Mouse (Mus musculus): Measurements from ENCODE around the gene Ksr1. TPM values are rescaled to one million over a fixed set of nuclear protein-coding genes. Genes with fewer than 3 reads are reported as not detected.

Ksr1 gene
- polyA plus RNA-seq, 1 experiment: 4.8 TPM

DNA sequence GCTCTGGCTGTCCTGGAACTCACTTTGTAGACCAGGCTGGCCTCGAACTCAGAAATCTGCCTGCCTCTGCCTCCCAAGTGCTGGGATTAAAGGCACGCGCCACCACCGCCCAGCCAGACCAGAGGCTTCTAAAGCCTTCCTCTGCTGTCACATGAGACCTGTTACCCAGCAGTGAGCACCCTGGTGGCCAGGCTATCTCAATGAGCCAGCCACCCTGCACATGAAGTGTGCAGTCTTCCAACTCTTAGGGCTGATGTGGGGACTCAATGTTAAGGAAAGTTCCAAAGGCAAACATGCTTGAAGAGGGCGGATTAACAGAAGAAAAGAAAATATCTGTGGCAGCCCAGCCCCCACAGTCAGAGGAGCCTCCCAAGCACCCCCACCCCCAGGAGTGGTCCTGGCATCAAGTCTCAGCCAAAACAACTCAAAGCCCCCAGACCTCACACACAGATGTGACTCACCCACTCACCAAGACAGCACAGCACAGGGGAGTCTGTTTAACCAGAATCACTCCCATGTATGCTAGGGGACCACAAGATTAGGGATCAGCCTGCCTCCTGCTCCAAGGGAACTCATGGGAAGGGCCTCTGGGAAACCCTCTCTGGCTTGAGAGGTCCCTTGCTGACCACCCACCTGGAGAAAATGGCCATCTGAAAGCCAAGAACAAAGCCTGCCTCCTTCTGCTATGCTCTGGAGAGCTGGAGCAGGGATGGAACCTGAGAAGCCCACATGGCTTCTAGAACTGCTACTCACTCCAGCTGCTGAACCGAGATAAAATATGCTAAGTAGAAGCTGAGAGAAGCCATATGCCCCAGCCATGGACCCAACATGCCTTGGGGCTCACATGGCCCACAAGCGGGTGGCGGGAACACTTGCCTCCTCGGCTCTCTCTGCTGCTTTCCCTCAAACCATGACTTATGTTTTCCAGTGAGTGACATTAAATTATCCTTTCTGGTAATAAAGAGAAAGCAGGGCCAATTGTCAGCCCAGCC is 91.8 kb downstream of the Ksr1 start:
- H3K4me3 ChIP-seq (ENCODE audit: insufficient read depth, poor library complexity, severe bottlenecking): no peak overlapping the region
- no peaks in the 10 kb centered on the region for H3K79me3 ChIP-seq (ENCODE audit: low read depth)
- no peaks in the 10 kb centered on the region for H3K27me3 ChIP-seq (ENCODE audit: control insufficient read depth, insufficient read depth, insufficient read length)
- no peak for TF ChIP-seq MYOD1 (IDR thresholded peaks at IDR 0.05; ENCODE audit: control insufficient read depth, insufficient read length, low read depth)
- no peak for TF ChIP-seq USF1 (IDR thresholded peaks at IDR 0.05; ENCODE audit: low read depth)
- TF ChIP-seq CTCF (IDR thresholded peaks at IDR 0.05; ENCODE audit: control insufficient read depth, insufficient read depth, insufficient read length): no peak
- no peak for TF ChIP-seq MAX (IDR thresholded peaks at IDR 0.05)
- no peak for TF ChIP-seq CEBPB (IDR thresholded peaks at IDR 0.05; ENCODE audit: low read depth)
- TF ChIP-seq FOSL1 (IDR thresholded peaks at IDR 0.05; ENCODE audit: insufficient read depth, low read length, poor library complexity, severe bottlenecking): no peak
- no peak for TF ChIP-seq MYOG (IDR thresholded peaks at IDR 0.05; ENCODE audit: control insufficient read depth, extremely low read depth, insufficient read length)
- no peak overlapping the region for H3ac ChIP-seq (ENCODE audit: control insufficient read depth, insufficient read length, low read depth)
- H3K36me3 ChIP-seq (ENCODE audit: control insufficient read depth, insufficient read depth): peaks cover 5% of the 10 kb centered on the region
- H3K79me2 ChIP-seq (ENCODE audit: control insufficient read depth, insufficient read depth): no peaks in the 10 kb centered on the region

DNA sequence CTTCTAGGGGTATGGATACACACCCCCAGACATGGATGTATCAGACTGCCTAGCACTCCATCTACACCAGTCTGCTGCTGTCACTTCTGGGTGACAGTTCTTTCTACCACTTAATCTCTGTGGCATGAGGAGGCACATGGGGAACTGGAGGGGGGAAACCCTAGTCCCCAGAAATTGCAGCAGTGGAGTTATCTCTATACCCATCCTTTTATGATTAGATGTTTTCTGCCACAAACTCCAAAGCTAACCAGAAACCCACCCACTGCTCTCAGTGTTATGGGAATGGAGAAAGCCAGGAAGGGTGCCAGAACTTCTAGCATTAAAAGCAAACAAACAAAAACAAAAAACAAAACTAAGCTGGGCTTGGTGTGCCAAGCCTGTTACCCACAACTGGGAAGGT is 92.8 kb downstream of the Ksr1 start:
- no peak overlapping the region for H3K4me3 ChIP-seq (ENCODE audit: insufficient read depth, poor library complexity, severe bottlenecking)
- H3K27me3 ChIP-seq (ENCODE audit: control insufficient read depth, insufficient read depth, insufficient read length): no peaks in the 10 kb centered on the region
- H3K36me3 ChIP-seq (ENCODE audit: control insufficient read depth, insufficient read depth): peaks cover 5% of the 10 kb centered on the region
- H3K79me2 ChIP-seq (ENCODE audit: control insufficient read depth, insufficient read depth): no peaks in the 10 kb centered on the region
- TF ChIP-seq FOSL1 (IDR thresholded peaks at IDR 0.05; ENCODE audit: insufficient read depth, low read length, poor library complexity, severe bottlenecking): no peak
- H3ac ChIP-seq (ENCODE audit: control insufficient read depth, insufficient read length, low read depth): no peak overlapping the region
- H3K79me3 ChIP-seq (ENCODE audit: low read depth): no peaks in the 10 kb centered on the region

DNA sequence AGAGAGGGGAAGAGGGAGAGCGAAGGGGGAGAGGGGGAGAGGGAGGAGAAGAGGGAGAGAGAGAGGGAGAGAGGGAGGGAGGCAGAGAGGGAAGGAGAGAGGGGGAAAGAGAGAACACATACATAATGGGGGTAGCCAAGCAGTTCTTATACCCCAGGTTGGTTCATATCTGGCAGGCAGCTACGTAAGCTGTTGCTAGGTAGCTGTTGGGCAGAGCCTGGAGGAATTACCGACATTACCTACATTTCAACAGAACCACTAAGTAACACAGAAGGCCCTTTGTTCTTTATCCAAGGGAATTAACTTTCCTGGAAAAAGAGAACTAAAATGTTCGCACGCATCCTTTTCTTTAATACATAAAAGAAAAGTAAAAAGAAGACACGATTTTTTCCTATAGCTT is 93.4 kb downstream of the Ksr1 start:
- TF ChIP-seq CEBPB (IDR thresholded peaks at IDR 0.05; ENCODE audit: low read depth) (no peak), MAX (IDR thresholded peaks at IDR 0.05) (no peak), USF1 (IDR thresholded peaks at IDR 0.05; ENCODE audit: low read depth) (no peak), CTCF (IDR thresholded peaks at IDR 0.05; ENCODE audit: control insufficient read depth, insufficient read depth, insufficient read length) (no peak), FOSL1 (IDR thresholded peaks at IDR 0.05; ENCODE audit: insufficient read depth, low read length, poor library complexity, severe bottlenecking) (no peak), MYOD1 (IDR thresholded peaks at IDR 0.05; ENCODE audit: control insufficient read depth, insufficient read length, low read depth) (no peak), MYOG (IDR thresholded peaks at IDR 0.05; ENCODE audit: control insufficient read depth, extremely low read depth, insufficient read length) (no peak)
- H3K36me3 ChIP-seq (ENCODE audit: control insufficient read depth, insufficient read depth): peaks cover 5% of the 10 kb centered on the region

DNA sequence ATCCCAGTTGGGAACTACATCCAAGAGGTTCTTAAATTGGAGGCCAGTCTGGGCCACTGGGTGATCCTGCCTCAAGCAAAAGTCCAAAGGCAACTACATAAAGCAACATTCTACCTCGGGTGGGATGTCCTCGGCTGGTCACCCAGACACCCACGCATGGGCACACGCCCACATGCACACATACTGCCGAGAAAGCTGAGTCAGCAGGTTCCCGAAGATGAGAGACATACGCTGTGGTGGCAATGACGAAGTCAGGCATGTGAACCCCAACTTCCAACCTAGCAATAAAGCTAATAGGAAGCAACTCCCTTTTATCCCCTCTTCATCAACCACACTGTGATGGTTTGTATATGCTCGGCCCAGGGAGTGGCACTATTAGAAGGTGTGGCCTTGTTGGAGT is 94.7 kb downstream of the Ksr1 start:
- Histone ChIP-seq H3K79me2 (ENCODE audit: control insufficient read depth, insufficient read depth) (no peaks in the 10 kb centered on the region), H3K36me3 (ENCODE audit: control insufficient read depth, insufficient read depth) (peaks cover 5% of the 10 kb centered on the region), H3K27me3 (ENCODE audit: control insufficient read depth, insufficient read depth, insufficient read length) (no peaks in the 10 kb centered on the region), H3K79me3 (ENCODE audit: low read depth) (no peaks in the 10 kb centered on the region), H3K4me3 (ENCODE audit: insufficient read depth, poor library complexity, severe bottlenecking) (no peak overlapping the region), H3ac (ENCODE audit: control insufficient read depth, insufficient read length, low read depth) (no peak overlapping the region)
- TF ChIP-seq MYOD1 (IDR thresholded peaks at IDR 0.05; ENCODE audit: control insufficient read depth, insufficient read length, low read depth) (no peak), FOSL1 (IDR thresholded peaks at IDR 0.05; ENCODE audit: insufficient read depth, low read length, poor library complexity, severe bottlenecking) (no peak), MAX (IDR thresholded peaks at IDR 0.05) (no peak), MYOG (IDR thresholded peaks at IDR 0.05; ENCODE audit: control insufficient read depth, extremely low read depth, insufficient read length) (no peak), CEBPB (IDR thresholded peaks at IDR 0.05; ENCODE audit: low read depth) (no peak), CTCF (IDR thresholded peaks at IDR 0.05; ENCODE audit: control insufficient read depth, insufficient read depth, insufficient read length) (no peak), USF1 (IDR thresholded peaks at IDR 0.05; ENCODE audit: low read depth) (no peak)

More for the DNA sequence above, 93.4 kb downstream of the Ksr1 start:
- Histone ChIP-seq H3ac (ENCODE audit: control insufficient read depth, insufficient read length, low read depth) (no peak overlapping the region), H3K4me3 (ENCODE audit: insufficient read depth, poor library complexity, severe bottlenecking) (no peak overlapping the region), H3K27me3 (ENCODE audit: control insufficient read depth, insufficient read depth, insufficient read length) (no peaks in the 10 kb centered on the region), H3K79me2 (ENCODE audit: control insufficient read depth, insufficient read depth) (no peaks in the 10 kb centered on the region), H3K79me3 (ENCODE audit: low read depth) (no peaks in the 10 kb centered on the region)

DNA sequence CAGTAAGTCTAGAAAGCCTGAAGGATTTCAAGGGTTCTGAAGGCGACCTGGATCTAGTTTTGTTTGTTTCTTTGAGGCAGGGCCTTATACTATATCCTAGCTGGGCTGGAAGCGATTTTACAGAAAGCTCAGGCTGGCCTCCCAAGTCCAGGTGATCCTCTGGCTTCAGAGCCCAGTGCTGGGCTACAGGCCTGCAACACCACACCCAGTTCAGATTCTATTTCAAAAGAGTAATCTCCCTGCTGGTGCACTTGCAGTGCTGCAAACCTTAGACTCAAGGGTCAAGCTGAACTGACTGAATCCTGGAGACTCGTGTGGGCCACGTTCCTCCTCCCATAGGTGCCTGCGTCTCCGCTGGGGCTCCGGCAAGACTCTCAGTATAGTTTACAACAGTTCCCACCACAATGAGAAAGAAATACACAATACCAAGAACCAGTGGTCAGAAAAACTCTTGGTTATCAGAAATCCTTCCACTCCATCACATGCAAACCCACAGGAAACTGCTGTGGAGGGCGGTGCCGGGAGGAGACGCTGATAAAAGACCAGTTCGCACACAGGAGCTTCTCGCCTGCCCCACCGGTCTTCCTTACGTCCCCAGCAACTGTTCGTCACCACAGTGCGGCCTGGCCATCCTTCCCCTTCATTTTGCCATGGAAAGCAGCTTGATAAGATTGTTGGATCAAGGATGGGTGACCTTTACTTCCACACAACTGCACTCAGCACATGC is 95.3 kb downstream of the Ksr1 start:
- no peaks in the 10 kb centered on the region for H3K79me3 ChIP-seq (ENCODE audit: low read depth)
- H3K36me3 ChIP-seq (ENCODE audit: control insufficient read depth, insufficient read depth): peaks cover 5% of the 10 kb centered on the region
- no peak overlapping the region for H3ac ChIP-seq (ENCODE audit: control insufficient read depth, insufficient read length, low read depth)
- H3K27me3 ChIP-seq (ENCODE audit: control insufficient read depth, insufficient read depth, insufficient read length): no peaks in the 10 kb centered on the region
- H3K4me3 ChIP-seq (ENCODE audit: insufficient read depth, poor library complexity, severe bottlenecking): no peak overlapping the region
- no peaks in the 10 kb centered on the region for H3K79me2 ChIP-seq (ENCODE audit: control insufficient read depth, insufficient read depth)
- TF ChIP-seq CEBPB (IDR thresholded peaks at IDR 0.05; ENCODE audit: low read depth) (no peak), MYOD1 (IDR thresholded peaks at IDR 0.05; ENCODE audit: control insufficient read depth, insufficient read length, low read depth) (no peak), FOSL1 (IDR thresholded peaks at IDR 0.05; ENCODE audit: insufficient read depth, low read length, poor library complexity, severe bottlenecking) (no peak), MYOG (IDR thresholded peaks at IDR 0.05; ENCODE audit: control insufficient read depth, extremely low read depth, insufficient read length) (no peak), MAX (IDR thresholded peaks at IDR 0.05) (no peak), USF1 (IDR thresholded peaks at IDR 0.05; ENCODE audit: low read depth) (no peak), CTCF (IDR thresholded peaks at IDR 0.05; ENCODE audit: control insufficient read depth, insufficient read depth, insufficient read length) (no peak)
